Comparison of ENCODE assay signal across 18 mouse cellular contexts in the genomic region with DNA sequence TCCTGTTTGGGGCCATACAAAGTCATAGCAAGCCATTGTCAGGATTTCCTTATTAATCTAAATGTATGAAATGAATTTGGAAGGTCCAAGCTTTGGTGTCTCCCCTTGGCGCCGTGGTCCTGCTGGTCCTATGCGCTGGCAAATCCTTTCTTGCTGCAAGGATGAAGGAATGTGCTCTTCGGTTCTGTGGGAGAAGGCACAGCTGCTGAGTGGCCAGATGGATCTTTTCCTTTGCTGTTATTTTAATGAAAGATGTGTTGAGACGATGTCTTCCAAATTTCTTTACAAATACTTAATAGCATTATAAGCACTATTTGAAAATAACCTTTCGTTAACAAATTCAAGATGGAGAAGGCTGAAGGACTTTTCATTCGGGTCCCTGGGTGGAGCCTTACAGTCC.
"Had no signal": no experiment of that assay in that cellular context is flagged by ENCODE, and none has a peak within 500 bp of the region (broad histone marks: within the 10 kb centered on the region; RNA-seq: fewer than 3 reads in every experiment).

No protein-coding gene starts in this region.

- DNase-seq: kidney, adult 2 months; kidney, postnatal 25 days; layer of hippocampus, adult 9-11 months; layer of hippocampus, postnatal 36 days; liver, postnatal 0 days; midbrain, embryonic 14.5 days; thymus, adult 18-20 months; thymus, postnatal 14 days; thymus, postnatal 4 days had no signal

- H3K4me2 ChIP-seq: limb, embryonic 12.5 days; limb, embryonic 15.5 days; liver, embryonic 11.5 days; midbrain, embryonic 11.5 days had no signal

- H3K4me3 ChIP-seq: layer of hippocampus, adult 2 months; left cerebral cortex, adult 2 months; limb, embryonic 12.5 days; limb, embryonic 15.5 days had no signal

- ATAC-seq: intestine, embryonic 16.5 days; liver, postnatal 0 days had no signal

- H3K9ac ChIP-seq: limb, embryonic 12.5 days; limb, embryonic 15.5 days; liver, embryonic 14.5 days; liver, postnatal 0 days had no signal

- H3K9me3 ChIP-seq: limb, embryonic 12.5 days; limb, embryonic 15.5 days had no signal

- H3K27ac ChIP-seq: kidney, postnatal 0 days; layer of hippocampus, adult 2 months; left cerebral cortex, adult 2 months; limb, embryonic 12.5 days; limb, embryonic 15.5 days; liver, embryonic 14.5 days had no signal

- H3K36me3 ChIP-seq: limb, embryonic 12.5 days; limb, embryonic 15.5 days had no signal
